Mouse (Mus musculus): ENCODE results near the gene Rbfox2. TPM values are rescaled to one million over a fixed set of nuclear protein-coding genes. Genes with fewer than 3 reads are reported as not detected.

Rbfox2 gene
- polyA plus RNA-seq, 1 experiment from 2014 or later, result 67.8 TPM

DNA sequence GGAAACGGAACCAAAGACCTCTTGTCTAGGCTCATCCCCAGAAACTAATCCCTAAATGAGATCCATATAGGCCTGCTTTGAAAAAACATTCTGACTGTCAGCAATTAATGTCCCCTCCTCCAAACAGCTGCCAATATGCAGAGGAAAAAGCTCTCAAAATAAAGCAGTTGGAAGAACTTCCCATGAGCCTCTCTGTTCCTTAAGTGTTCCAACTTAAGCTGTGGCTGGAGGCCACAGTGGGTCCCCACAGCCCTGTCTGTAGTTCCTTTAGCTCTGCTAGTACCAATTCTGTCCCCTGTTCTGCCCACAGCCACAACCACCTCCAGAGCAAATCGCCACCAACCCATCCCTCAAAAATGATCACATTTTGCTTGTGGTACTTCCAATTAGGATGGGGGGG lies 10.2 kb downstream of the Rbfox2 start:
- DNase-seq (ENCODE audit: low spot score), result no peak
- Histone ChIP-seq H3K27me3 (replicated peaks; ENCODE audit: control insufficient read depth, insufficient read depth, low read length) (no peaks in the 10 kb centered on the region), H3K4me1 (replicated peaks; ENCODE audit: control insufficient read depth, insufficient read depth, low read length) (peaks cover 20% of the 10 kb centered on the region), H3K9ac (ENCODE audit: low read length) (no peak overlapping the region), H3K9me3 (ENCODE audit: control insufficient read depth, low read length) (no peaks in the 10 kb centered on the region), H3K4me3 (ENCODE audit: low read depth, low read length) (no peak overlapping the region), H3K4me2 (ENCODE audit: low read length) (no peak overlapping the region), H3K27ac (ENCODE audit: low read depth) (no peak overlapping the region), H3K36me3 (ENCODE audit: control insufficient read depth, insufficient read depth, low read length) (peaks cover 6% of the 10 kb centered on the region; the same call in 1 of the 2 replicates)
- 64% methylated on average over 2 of the region's 2 CpGs for WGBS
- ATAC-seq (replicated peaks; ENCODE audit: low FRiP score, low TSS enrichment, low read depth), result no peak

DNA sequence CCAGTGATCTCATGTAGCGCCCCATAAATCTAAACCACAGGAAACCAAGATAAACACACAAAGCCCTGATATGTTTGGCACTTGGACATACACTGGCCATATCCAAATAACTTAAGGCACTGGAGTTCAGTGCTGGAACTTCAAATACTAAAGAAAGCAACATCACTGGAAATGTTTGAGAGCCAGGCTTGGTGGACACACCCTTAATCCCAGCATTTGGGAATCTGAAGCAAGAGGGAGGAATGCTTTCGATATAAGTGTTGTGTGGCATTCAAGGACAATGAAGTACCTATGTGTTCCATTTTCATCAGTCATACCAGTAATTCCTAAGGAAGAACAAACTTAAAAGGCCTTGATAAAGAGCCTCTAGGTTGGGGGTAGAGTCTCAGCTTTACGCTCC lies 13.3 kb downstream of the Rbfox2 start:
- Histone ChIP-seq H3K4me1 (replicated peaks; ENCODE audit: control insufficient read depth, insufficient read depth, low read length) (peaks cover 16% of the 10 kb centered on the region; the same call in 1 of the 2 replicates), H3K4me2 (ENCODE audit: low read length) (no peak overlapping the region), H3K27me3 (replicated peaks; ENCODE audit: control insufficient read depth, insufficient read depth, low read length) (no peaks in the 10 kb centered on the region), H3K4me3 (ENCODE audit: low read depth, low read length) (no peak overlapping the region), H3K36me3 (ENCODE audit: control insufficient read depth, insufficient read depth, low read length) (no peaks in the 10 kb centered on the region), H3K9ac (ENCODE audit: low read length) (no peak overlapping the region), H3K27ac (ENCODE audit: low read depth) (no peak overlapping the region), H3K9me3 (ENCODE audit: control insufficient read depth, low read length) (no peaks in the 10 kb centered on the region)
- WGBS, result 91% methylated on average over 3 of the region's 3 CpGs
- DNase-seq (ENCODE audit: low spot score) (no peak), ATAC-seq (replicated peaks; ENCODE audit: low FRiP score, low TSS enrichment, low read depth) (no peak)

DNA sequence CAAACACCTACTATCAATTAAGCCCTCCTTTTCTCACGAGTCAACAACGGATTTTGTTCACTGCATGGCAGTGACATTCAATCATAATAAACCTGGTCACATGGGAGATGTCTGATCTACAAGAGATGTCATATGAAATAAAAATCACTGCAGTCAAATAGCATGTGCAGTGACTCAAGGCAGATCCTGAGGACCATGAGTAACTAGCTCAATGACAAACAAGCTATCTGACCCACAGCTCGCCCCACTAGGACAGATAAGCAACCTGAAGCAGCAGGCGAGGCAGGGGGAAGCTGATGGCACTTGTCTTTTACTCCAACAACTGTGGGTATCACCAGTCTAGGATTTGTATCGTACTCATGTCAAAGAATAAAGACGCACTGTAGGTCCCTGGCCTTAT lies 14.4 kb downstream of the Rbfox2 start:
- no peak for ATAC-seq (replicated peaks; ENCODE audit: low FRiP score, low TSS enrichment, low read depth)
- no peak overlapping the region for H3K27ac ChIP-seq (ENCODE audit: low read depth)
- no peak overlapping the region for H3K4me3 ChIP-seq (ENCODE audit: low read depth, low read length)
- DNase-seq (ENCODE audit: low spot score), result no peak
- no peaks in the 10 kb centered on the region for H3K9me3 ChIP-seq (ENCODE audit: control insufficient read depth, low read length)
- no peak overlapping the region for H3K4me2 ChIP-seq (ENCODE audit: low read length)
- H3K9ac ChIP-seq (ENCODE audit: low read length), result no peak overlapping the region
- no peaks in the 10 kb centered on the region for H3K36me3 ChIP-seq (ENCODE audit: control insufficient read depth, insufficient read depth, low read length)
- H3K27me3 ChIP-seq (replicated peaks; ENCODE audit: control insufficient read depth, insufficient read depth, low read length), result no peaks in the 10 kb centered on the region
- H3K4me1 ChIP-seq (replicated peaks; ENCODE audit: control insufficient read depth, insufficient read depth, low read length), result peaks cover 16% of the 10 kb centered on the region; the same call in 1 of the 2 replicates
- WGBS, result 65% methylated on average over 6 of the region's 6 CpGs

DNA sequence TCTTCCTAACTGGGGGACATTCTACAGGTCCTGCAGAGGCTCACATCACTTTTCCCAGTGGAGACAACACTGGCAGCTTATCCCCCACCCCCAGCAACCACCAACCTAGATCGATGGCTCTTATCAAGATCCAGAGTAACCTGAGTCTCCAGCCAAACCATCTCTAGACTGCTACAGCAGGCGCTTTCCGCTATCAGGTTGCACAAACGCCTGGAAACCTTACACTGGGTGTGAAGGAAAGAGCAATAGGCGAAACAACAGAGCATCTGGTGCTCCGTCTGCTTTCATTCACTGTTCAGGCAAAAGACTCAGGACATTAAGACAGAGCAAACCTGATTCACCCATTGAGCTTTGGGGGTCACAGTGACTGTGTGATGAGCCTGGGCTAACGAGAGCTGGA lies 15.3 kb downstream of the Rbfox2 start:
- WGBS, result 35% methylated on average over 7 of the region's 7 CpGs
- Histone ChIP-seq H3K9ac (ENCODE audit: low read length) (no peak overlapping the region), H3K4me1 (replicated peaks; ENCODE audit: control insufficient read depth, insufficient read depth, low read length) (peaks cover 16% of the 10 kb centered on the region; the same call in 1 of the 2 replicates), H3K4me3 (ENCODE audit: low read depth, low read length) (no peak overlapping the region), H3K27me3 (replicated peaks; ENCODE audit: control insufficient read depth, insufficient read depth, low read length) (no peaks in the 10 kb centered on the region), H3K36me3 (ENCODE audit: control insufficient read depth, insufficient read depth, low read length) (no peaks in the 10 kb centered on the region), H3K9me3 (ENCODE audit: control insufficient read depth, low read length) (no peaks in the 10 kb centered on the region), H3K4me2 (ENCODE audit: low read length) (no peak overlapping the region), H3K27ac (ENCODE audit: low read depth) (no peak overlapping the region)
- DNase-seq (ENCODE audit: low spot score) (no peak), ATAC-seq (replicated peaks; ENCODE audit: low FRiP score, low TSS enrichment, low read depth) (no peak)

DNA sequence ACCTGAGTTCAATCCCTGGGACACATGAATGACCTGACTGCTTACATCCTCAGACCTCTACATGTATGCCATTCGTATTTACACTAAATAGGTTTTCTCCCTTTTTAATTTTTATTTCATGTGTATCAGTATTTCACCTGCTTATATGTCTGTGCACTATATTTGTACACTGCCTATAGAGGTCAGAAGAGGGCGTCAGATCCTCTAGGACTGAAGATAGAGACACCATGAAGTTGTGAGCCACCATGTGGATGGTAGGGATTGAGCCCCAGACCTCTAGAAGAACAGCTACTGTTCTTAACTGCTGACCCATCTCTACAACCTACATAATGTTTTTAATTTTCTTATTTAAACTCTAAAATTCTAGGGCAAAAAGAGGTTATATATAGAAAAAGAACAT lies 16.5 kb downstream of the Rbfox2 start:
- H3K27ac ChIP-seq (ENCODE audit: low read depth), result no peak overlapping the region
- H3K4me1 ChIP-seq (replicated peaks; ENCODE audit: control insufficient read depth, insufficient read depth, low read length), result peaks cover 16% of the 10 kb centered on the region; the same call in 1 of the 2 replicates
- 69% methylated on average over 2 of the region's 2 CpGs for WGBS
- no peaks in the 10 kb centered on the region for H3K27me3 ChIP-seq (replicated peaks; ENCODE audit: control insufficient read depth, insufficient read depth, low read length)
- ATAC-seq (replicated peaks; ENCODE audit: low FRiP score, low TSS enrichment, low read depth) (no peak), DNase-seq (ENCODE audit: low spot score) (no peak)
- H3K36me3 ChIP-seq (ENCODE audit: control insufficient read depth, insufficient read depth, low read length), result no peaks in the 10 kb centered on the region
- no peak overlapping the region for H3K4me2 ChIP-seq (ENCODE audit: low read length)
- H3K4me3 ChIP-seq (ENCODE audit: low read depth, low read length), result no peak overlapping the region
- H3K9ac ChIP-seq (ENCODE audit: low read length), result no peak overlapping the region
- no peaks in the 10 kb centered on the region for H3K9me3 ChIP-seq (ENCODE audit: control insufficient read depth, low read length)

DNA sequence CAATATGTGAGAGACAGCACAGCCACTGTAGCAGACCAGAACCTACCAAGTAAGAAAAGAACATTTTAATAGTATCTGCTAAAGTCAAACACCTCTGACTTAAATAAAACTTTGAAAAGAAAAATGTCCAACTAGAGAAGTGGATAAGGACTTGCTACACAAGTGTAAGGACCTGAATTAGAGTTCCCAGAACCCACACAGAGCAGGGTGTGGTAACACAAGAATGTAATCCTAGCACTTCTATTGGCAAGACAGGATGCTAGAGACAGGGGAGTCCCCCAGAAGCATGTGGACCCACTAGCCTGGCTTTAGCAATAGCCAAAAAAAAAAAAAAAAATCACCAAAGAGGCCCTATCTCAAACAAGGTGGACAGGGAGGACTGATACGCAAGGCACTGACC lies 26.7 kb downstream of the Rbfox2 start:
- no peak overlapping the region for H3K4me3 ChIP-seq (ENCODE audit: low read depth, low read length)
- no peaks in the 10 kb centered on the region for H3K9me3 ChIP-seq (ENCODE audit: control insufficient read depth, low read length)
- H3K4me2 ChIP-seq (ENCODE audit: low read length), result no peak overlapping the region
- H3K4me1 ChIP-seq (replicated peaks; ENCODE audit: control insufficient read depth, insufficient read depth, low read length), result peaks cover 15% of the 10 kb centered on the region
- H3K9ac ChIP-seq (ENCODE audit: low read length), result no peak overlapping the region
- no peaks in the 10 kb centered on the region for H3K27me3 ChIP-seq (replicated peaks; ENCODE audit: control insufficient read depth, insufficient read depth, low read length)
- ATAC-seq (replicated peaks; ENCODE audit: low FRiP score, low TSS enrichment, low read depth) (no peak), DNase-seq (ENCODE audit: low spot score) (no peak)
- H3K36me3 ChIP-seq (ENCODE audit: control insufficient read depth, insufficient read depth, low read length), result no peaks in the 10 kb centered on the region
- H3K27ac ChIP-seq (ENCODE audit: low read depth), result no peak overlapping the region
- 96% methylated on average over 1 of the region's 1 CpGs for WGBS

DNA sequence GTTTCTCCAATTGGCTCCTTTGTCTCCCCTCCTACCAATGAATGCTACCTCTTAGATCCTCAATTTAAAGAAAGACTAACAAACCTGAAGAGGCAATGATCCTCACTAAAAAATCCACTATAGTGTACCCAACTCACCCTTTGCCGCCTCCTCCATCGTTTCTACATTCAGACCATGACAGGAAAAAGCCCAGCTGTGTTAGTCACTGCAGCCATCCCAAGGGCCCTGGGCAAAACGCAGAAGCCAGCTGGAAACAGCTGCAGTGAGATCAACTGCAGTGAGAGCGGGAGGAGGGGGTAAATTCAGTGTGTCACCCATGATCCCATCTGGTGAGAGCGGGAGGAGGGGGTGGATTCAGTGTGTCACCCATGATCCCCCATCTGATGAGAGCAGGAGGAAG lies 28.0 kb downstream of the Rbfox2 start:
- Histone ChIP-seq H3K9me3 (ENCODE audit: control insufficient read depth, low read length) (no peaks in the 10 kb centered on the region), H3K27ac (ENCODE audit: low read depth) (no peak overlapping the region), H3K36me3 (ENCODE audit: control insufficient read depth, insufficient read depth, low read length) (no peaks in the 10 kb centered on the region), H3K27me3 (replicated peaks; ENCODE audit: control insufficient read depth, insufficient read depth, low read length) (no peaks in the 10 kb centered on the region), H3K4me1 (replicated peaks; ENCODE audit: control insufficient read depth, insufficient read depth, low read length) (peaks cover 13% of the 10 kb centered on the region), H3K4me2 (ENCODE audit: low read length) (no peak overlapping the region), H3K9ac (ENCODE audit: low read length) (no peak overlapping the region), H3K4me3 (ENCODE audit: low read depth, low read length) (no peak overlapping the region)
- 50% methylated on average over 5 of the region's 5 CpGs for WGBS
- ATAC-seq (replicated peaks; ENCODE audit: low FRiP score, low TSS enrichment, low read depth), result no peak
- no peak for DNase-seq (ENCODE audit: low spot score)

DNA sequence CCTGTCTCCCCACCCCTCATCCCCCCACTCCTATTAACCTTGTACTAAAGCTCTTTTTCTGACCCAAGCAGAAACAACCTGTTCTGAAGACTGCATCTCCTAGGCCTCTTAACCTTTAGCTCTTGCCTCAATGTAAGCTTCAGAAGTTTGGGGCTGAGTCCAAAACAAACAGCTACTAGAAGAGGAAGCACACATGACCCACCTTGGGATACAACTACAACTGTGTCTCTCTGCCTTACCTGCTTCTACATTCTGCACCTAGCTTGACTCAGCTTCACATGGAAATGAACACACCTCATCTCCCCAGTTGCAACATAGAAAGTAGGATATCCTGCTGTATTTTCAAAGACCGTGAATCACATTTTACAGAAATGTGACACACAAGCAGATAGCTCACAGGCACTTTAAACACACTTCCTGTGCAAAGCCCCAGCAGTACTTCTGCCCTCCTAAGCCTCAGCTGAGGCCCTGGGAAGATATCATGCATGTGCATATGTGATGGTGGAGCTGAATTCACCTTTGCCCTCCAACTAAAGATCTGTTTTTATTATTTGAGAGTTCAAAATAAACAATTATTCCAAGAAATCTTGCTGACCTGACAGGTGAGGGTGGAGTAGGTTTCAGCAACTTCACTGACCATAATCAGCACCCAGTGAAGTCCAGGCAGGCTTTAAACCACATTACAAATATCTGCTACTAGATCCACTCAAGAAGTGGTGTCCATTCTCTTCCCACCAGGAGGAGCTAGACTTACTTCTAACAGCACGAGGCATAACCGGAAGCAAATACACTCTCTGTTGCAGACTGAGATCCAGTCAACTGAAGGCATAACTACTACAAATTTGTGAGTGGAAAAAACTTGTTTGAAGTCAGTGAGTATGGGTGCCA lies 29.7 kb downstream of the Rbfox2 start:
- DNase-seq (ENCODE audit: low spot score), result no peak
- Histone ChIP-seq H3K4me3 (ENCODE audit: low read depth, low read length) (no peak overlapping the region), H3K9ac (ENCODE audit: low read length) (no peak overlapping the region), H3K9me3 (ENCODE audit: control insufficient read depth, low read length) (no peaks in the 10 kb centered on the region), H3K27ac (ENCODE audit: low read depth) (no peak overlapping the region), H3K27me3 (replicated peaks; ENCODE audit: control insufficient read depth, insufficient read depth, low read length) (no peaks in the 10 kb centered on the region), H3K36me3 (ENCODE audit: control insufficient read depth, insufficient read depth, low read length) (no peaks in the 10 kb centered on the region), H3K4me2 (ENCODE audit: low read length) (no peak overlapping the region), H3K4me1 (replicated peaks; ENCODE audit: control insufficient read depth, insufficient read depth, low read length) (peaks cover 10% of the 10 kb centered on the region)
- 58% methylated on average over 3 of the region's 3 CpGs for WGBS
- no peak for ATAC-seq (replicated peaks; ENCODE audit: low FRiP score, low TSS enrichment, low read depth)

DNA sequence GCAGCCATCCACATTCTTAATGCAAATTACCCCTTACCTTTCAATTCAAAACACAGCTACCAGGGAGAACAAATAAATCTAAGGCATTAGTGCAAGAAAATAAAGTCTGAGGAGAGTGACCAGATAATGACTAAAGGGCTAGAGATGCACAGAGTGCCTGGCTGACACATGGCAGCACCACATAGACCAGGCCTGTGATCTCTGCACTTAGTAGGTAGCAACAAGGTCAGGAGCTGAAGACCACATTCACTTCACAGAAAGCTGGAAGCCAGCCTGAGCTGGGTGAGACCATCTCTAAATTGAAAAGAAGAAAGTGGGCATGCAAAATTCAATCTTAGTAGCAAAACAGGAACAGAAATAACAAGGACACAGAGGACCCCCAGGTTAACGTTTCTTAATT lies 30.5 kb downstream of the Rbfox2 start:
- 75% methylated on average over 1 of the region's 1 CpGs for WGBS
- Histone ChIP-seq H3K27ac (ENCODE audit: low read depth) (no peak overlapping the region), H3K4me1 (replicated peaks; ENCODE audit: control insufficient read depth, insufficient read depth, low read length) (peaks cover 10% of the 10 kb centered on the region)

More for the DNA sequence above, 30.5 kb downstream of the Rbfox2 start:
- Histone ChIP-seq H3K9me3 (ENCODE audit: control insufficient read depth, low read length) (no peaks in the 10 kb centered on the region), H3K4me2 (ENCODE audit: low read length) (no peak overlapping the region), H3K27me3 (replicated peaks; ENCODE audit: control insufficient read depth, insufficient read depth, low read length) (no peaks in the 10 kb centered on the region), H3K9ac (ENCODE audit: low read length) (no peak overlapping the region), H3K36me3 (ENCODE audit: control insufficient read depth, insufficient read depth, low read length) (no peaks in the 10 kb centered on the region), H3K4me3 (ENCODE audit: low read depth, low read length) (no peak overlapping the region)
- ATAC-seq (replicated peaks; ENCODE audit: low FRiP score, low TSS enrichment, low read depth) (no peak), DNase-seq (ENCODE audit: low spot score) (no peak)
